Mouse (Mus musculus): ENCODE measurements at regions not wholly inside any gene's neighbourhood (a gene's known extent, or its start where the extent isn't known, plus 50 kb on each side); places are given as distances from the start of the nearest gene placed in this dataset.

- H3K4me1 ChIP-seq (replicated peaks): no peaks in the 10 kb centered on the region
Measured at GRCm38 (mm10) chr5:39931890-39932289, 176.6 kb upstream of the Hs3st1 start.

GRCm38 (mm10) chr5:39909369-39909768 lies 154.1 kb upstream of the Hs3st1 start:
- DNase-seq (ENCODE audit: low spot score): no peak
- 85% methylated on average over 1 of the region's 1 CpGs for WGBS
- Histone ChIP-seq H3K9me3 (no peaks in the 10 kb centered on the region), H3K4me1 (replicated peaks) (no peaks in the 10 kb centered on the region), H3K27ac (no peak overlapping the region), H3K27me3 (ENCODE audit: insufficient read depth, poor library complexity, severe bottlenecking) (no peaks in the 10 kb centered on the region), H3K36me3 (no peaks in the 10 kb centered on the region), H3K4me3 (no peak overlapping the region)

More at GRCm38 (mm10) chr5:39931890-39932289, 176.6 kb upstream of the Hs3st1 start:
- Histone ChIP-seq H3K27ac (no peak overlapping the region), H3K36me3 (no peaks in the 10 kb centered on the region), H3K9me3 (no peaks in the 10 kb centered on the region), H3K4me3 (no peak overlapping the region), H3K27me3 (ENCODE audit: insufficient read depth, poor library complexity, severe bottlenecking) (no peaks in the 10 kb centered on the region)
- WGBS: 90% methylated on average over 2 of the region's 2 CpGs
- DNase-seq (ENCODE audit: low spot score): no peak

- H3K4me1 ChIP-seq (replicated peaks): peaks cover 14% of the 10 kb centered on the region; the same call in 1 of the 2 replicates
- H3K27me3 ChIP-seq (ENCODE audit: insufficient read depth, poor library complexity, severe bottlenecking): no peaks in the 10 kb centered on the region
- no peak for DNase-seq (ENCODE audit: low spot score)
- H3K36me3 ChIP-seq: no peaks in the 10 kb centered on the region
- H3K27ac ChIP-seq: peak overlapping the region; percentile 59
- no peaks in the 10 kb centered on the region for H3K9me3 ChIP-seq
- H3K4me3 ChIP-seq: no peak overlapping the region
- WGBS: 62% methylated on average over 2 of the region's 2 CpGs
Measured at GRCm38 (mm10) chr5:39871723-39872085, 116.4 kb upstream of the Hs3st1 start.

GRCm38 (mm10) chr5:39870835-39871722 lies 115.8 kb upstream of the Hs3st1 start:
- no peak overlapping the region for H3K4me3 ChIP-seq
- DNase-seq (ENCODE audit: low spot score): peak; percentile 34
- H3K9me3 ChIP-seq: no peaks in the 10 kb centered on the region
- peak overlapping the region; percentile 59 for H3K27ac ChIP-seq
- no peaks in the 10 kb centered on the region for H3K27me3 ChIP-seq (ENCODE audit: insufficient read depth, poor library complexity, severe bottlenecking)
- H3K4me1 ChIP-seq (replicated peaks): peaks cover 14% of the 10 kb centered on the region; the same call in 1 of the 2 replicates
- 39% methylated on average over 10 of the region's 10 CpGs for WGBS
- no peaks in the 10 kb centered on the region for H3K36me3 ChIP-seq

GRCm38 (mm10) chr5:39857192-39857591 lies 101.9 kb upstream of the Hs3st1 start:
- no peak overlapping the region for H3K4me3 ChIP-seq
- H3K27me3 ChIP-seq (ENCODE audit: insufficient read depth, poor library complexity, severe bottlenecking): no peaks in the 10 kb centered on the region
- no peak for DNase-seq (ENCODE audit: low spot score)
- H3K4me1 ChIP-seq (replicated peaks): 0 out of 2 replicates have a peak, but pooled peaks cover 5% of the 10 kb centered on the region
- H3K27ac ChIP-seq: 0 out of 2 replicates have a peak overlapping the region, but pooled peaks have one; percentile 45
- WGBS: 56% methylated on average over 2 of the region's 2 CpGs
- H3K36me3 ChIP-seq: no peaks in the 10 kb centered on the region
- H3K9me3 ChIP-seq: no peaks in the 10 kb centered on the region

- 72% methylated on average over 3 of the region's 3 CpGs for WGBS
- Histone ChIP-seq H3K27ac (0 out of 2 replicates have a peak overlapping the region, but pooled peaks have one; percentile 45), H3K9me3 (no peaks in the 10 kb centered on the region), H3K4me3 (no peak overlapping the region), H3K27me3 (ENCODE audit: insufficient read depth, poor library complexity, severe bottlenecking) (no peaks in the 10 kb centered on the region), H3K36me3 (no peaks in the 10 kb centered on the region), H3K4me1 (replicated peaks) (0 out of 2 replicates have a peak, but pooled peaks cover 5% of the 10 kb centered on the region)
- DNase-seq (ENCODE audit: low spot score): no peak
Measured at GRCm38 (mm10) chr5:39856616-39857156, 101.4 kb upstream of the Hs3st1 start.

- Histone ChIP-seq H3K4me3 (no peak overlapping the region), H3K9me3 (no peaks in the 10 kb centered on the region), H3K27me3 (ENCODE audit: insufficient read depth, poor library complexity, severe bottlenecking) (no peaks in the 10 kb centered on the region), H3K4me1 (replicated peaks) (0 out of 2 replicates have a peak, but pooled peaks cover 5% of the 10 kb centered on the region), H3K27ac (peak overlapping the region; percentile 50), H3K36me3 (no peaks in the 10 kb centered on the region)
- 69% methylated on average over 7 of the region's 7 CpGs for WGBS
- no peak for DNase-seq (ENCODE audit: low spot score)
Measured at GRCm38 (mm10) chr5:39855685-39856615, 100.7 kb upstream of the Hs3st1 start.

GRCm38 (mm10) chr5:39847187-39847586 lies 91.9 kb upstream of the Hs3st1 start:
- H3K9me3 ChIP-seq: no peaks in the 10 kb centered on the region
- no peak overlapping the region for H3K27ac ChIP-seq
- no peaks in the 10 kb centered on the region for H3K4me1 ChIP-seq (replicated peaks)
- no peaks in the 10 kb centered on the region for H3K27me3 ChIP-seq (ENCODE audit: insufficient read depth, poor library complexity, severe bottlenecking)
- WGBS: 38% methylated on average over 1 of the region's 1 CpGs
- no peaks in the 10 kb centered on the region for H3K36me3 ChIP-seq
- DNase-seq (ENCODE audit: low spot score): no peak
- no peak overlapping the region for H3K4me3 ChIP-seq

- 51% methylated on average over 3 of the region's 3 CpGs for WGBS
- Histone ChIP-seq H3K4me3 (no peak overlapping the region), H3K36me3 (no peaks in the 10 kb centered on the region), H3K4me1 (replicated peaks) (0 out of 2 replicates have a peak, but pooled peaks cover 4% of the 10 kb centered on the region), H3K27ac (no peak overlapping the region), H3K27me3 (ENCODE audit: insufficient read depth, poor library complexity, severe bottlenecking) (no peaks in the 10 kb centered on the region), H3K9me3 (no peaks in the 10 kb centered on the region)
- peak; percentile 12 for DNase-seq (ENCODE audit: low spot score)
Measured at GRCm38 (mm10) chr5:39841186-39841585, 85.9 kb upstream of the Hs3st1 start.

- Histone ChIP-seq H3K27me3 (ENCODE audit: insufficient read depth, poor library complexity, severe bottlenecking) (no peaks in the 10 kb centered on the region), H3K36me3 (no peaks in the 10 kb centered on the region), H3K9me3 (no peaks in the 10 kb centered on the region), H3K4me3 (no peak overlapping the region), H3K27ac (no peak overlapping the region), H3K4me1 (replicated peaks) (0 out of 2 replicates have a peak, but pooled peaks cover 4% of the 10 kb centered on the region)
- WGBS: 91% methylated on average over 4 of the region's 4 CpGs
- DNase-seq (ENCODE audit: low spot score): no peak
Measured at GRCm38 (mm10) chr5:39840576-39840975, 85.3 kb upstream of the Hs3st1 start.

GRCm38 (mm10) chr5:39832565-39832964 lies 77.3 kb upstream of the Hs3st1 start:
- no peak overlapping the region for H3K4me3 ChIP-seq
- no peaks in the 10 kb centered on the region for H3K9me3 ChIP-seq
- H3K4me1 ChIP-seq (replicated peaks): no peaks in the 10 kb centered on the region
- no peaks in the 10 kb centered on the region for H3K36me3 ChIP-seq
- no peak overlapping the region for H3K27ac ChIP-seq
- 91% methylated on average over 4 of the region's 4 CpGs for WGBS
- no peak for DNase-seq (ENCODE audit: low spot score)
- no peaks in the 10 kb centered on the region for H3K27me3 ChIP-seq (ENCODE audit: insufficient read depth, poor library complexity, severe bottlenecking)

- no peaks in the 10 kb centered on the region for H3K36me3 ChIP-seq
- 82% methylated on average over 2 of the region's 2 CpGs for WGBS
- H3K27me3 ChIP-seq (ENCODE audit: insufficient read depth, poor library complexity, severe bottlenecking): no peaks in the 10 kb centered on the region
- H3K9me3 ChIP-seq: no peaks in the 10 kb centered on the region
- no peak overlapping the region for H3K4me3 ChIP-seq
- no peak for DNase-seq (ENCODE audit: low spot score)
- no peak overlapping the region for H3K27ac ChIP-seq
- no peaks in the 10 kb centered on the region for H3K4me1 ChIP-seq (replicated peaks)
Measured at GRCm38 (mm10) chr5:39824680-39825079, 69.4 kb upstream of the Hs3st1 start.

All from hindbrain, embryonic 10.5 days (tissue).